Mouse (Mus musculus) forebrain, embryonic 13.5 days (tissue): ENCODE data around the gene Gabrd. TPM values are rescaled to one million over a fixed set of nuclear protein-coding genes. Genes with fewer than 3 reads are reported as not detected.

ENCODE experiments used
- ATAC-seq: fragments of 200-750 bp; cut with Nextera tagmentation; 2 replicates; pipeline ENCODE4 v1.8.0; 2017
- H3K27ac ChIP-seq: fragments of 300-500 bp; sonication (generic); 2 replicates; pipeline ENCODE4 v1.5.1; 2015; ENCODE audit warnings: inconsistent platforms, mild to moderate bottlenecking, moderate library complexity
- H3K27me3 ChIP-seq: fragments of 300-500 bp; sonication (generic); 2 replicates; pipeline ENCODE4 v1.6.1; 2015; ENCODE audit warnings: mild to moderate bottlenecking, inconsistent platforms
- H3K36me3 ChIP-seq: fragments of 300-500 bp; sonication (generic); 2 replicates; pipeline ENCODE4 v1.6.1; 2015; ENCODE audit warnings: mild to moderate bottlenecking, inconsistent platforms; ENCODE audit not compliant: poor library complexity, severe bottlenecking
- H3K4me1 ChIP-seq: fragments of 300-500 bp; sonication (generic); 2 replicates; pipeline ENCODE4 v1.6.1; 2015; ENCODE audit warnings: inconsistent platforms
- H3K4me2 ChIP-seq: fragments of 300-500 bp; sonication (generic); 2 replicates; pipeline ENCODE4 v1.6.1; 2015; ENCODE audit warnings: inconsistent platforms, mild to moderate bottlenecking, moderate library complexity
- H3K4me3 ChIP-seq: fragments of 300-500 bp; sonication (generic); 2 replicates; pipeline ENCODE4 v1.5.1; 2015; ENCODE audit warnings: mild to moderate bottlenecking, inconsistent platforms
- H3K9ac ChIP-seq: fragments of 300-500 bp; sonication (generic); 2 replicates; pipeline ENCODE4 v1.6.1; 2015; ENCODE audit warnings: mild to moderate bottlenecking, inconsistent platforms
- H3K9me3 ChIP-seq: fragments of 300-500 bp; sonication (generic); replicated peaks from 2 replicates; pipeline ENCODE4 v1.6.1; 2016; ENCODE audit warnings: inconsistent platforms
- WGBS: fragments of 180-500 bp; shearing (Covaris S2); methylation state at CpG from one replicate; pipeline ENCODE4 v1.1.7; 2015; 5-methylcytosine and 5-hydroxymethylcytosine counted together
- polyA plus RNA-seq: library from polyadenylated mRNA; unstranded; fragments of >200 nt; fragmentation: Nextera tagmentation; extraction: Ambion mirVana; gene quantifications from 2 replicates; pipeline ENCODE4 v1.2.1, GENCODE M21; 2015

The Gabrd gene
- polyA plus RNA-seq, 1 experiment from 2014 or later: 0.31 TPM

GRCm38 (mm10) chr4:155413641-155414335, 15.9 kb upstream of the Gabrd start:
- Histone ChIP-seq H3K36me3 (no peaks in the 10 kb centered on the region), H3K27me3 (no peaks in the 10 kb centered on the region), H3K27ac (no peak overlapping the region), H3K9me3 (no peaks in the 10 kb centered on the region), H3K9ac (no peak overlapping the region), H3K4me1 (peaks cover 6% of the 10 kb centered on the region), H3K4me3 (no peak overlapping the region), H3K4me2 (no peak overlapping the region)
- no peak for ATAC-seq
- 96% methylated on average over 11 of the region's 11 CpGs for WGBS

- no peaks in the 10 kb centered on the region; the same call in 1 of the 2 replicates for H3K27me3 ChIP-seq
- H3K4me2 ChIP-seq: no peak overlapping the region
- H3K9me3 ChIP-seq: no peaks in the 10 kb centered on the region
- no peak overlapping the region for H3K9ac ChIP-seq
- H3K27ac ChIP-seq: no peak overlapping the region
- WGBS: 95% methylated on average over 6 of the region's 6 CpGs
- H3K4me1 ChIP-seq: peaks cover 11% of the 10 kb centered on the region
- no peak overlapping the region for H3K4me3 ChIP-seq
- no peaks in the 10 kb centered on the region for H3K36me3 ChIP-seq
- no peak for ATAC-seq
Measured at GRCm38 (mm10) chr4:155412124-155412523, 14.2 kb upstream of the Gabrd start.

- peak; percentile 98 for ATAC-seq
- peak within 1 kb of the TSS; percentile 79 for H3K4me2 ChIP-seq
- H3K9ac ChIP-seq: peak within 1 kb of the TSS; percentile 58
- H3K27ac ChIP-seq: peak within 1 kb of the TSS; percentile 31; the same call in 1 of the 2 replicates
- no peaks in the 10 kb centered on the region; the same call in 1 of the 2 replicates for H3K27me3 ChIP-seq
- H3K9me3 ChIP-seq: no peaks in the 10 kb centered on the region
- H3K36me3 ChIP-seq: no peaks in the 10 kb centered on the region
- H3K4me1 ChIP-seq: peaks cover 11% of the 10 kb centered on the region
- H3K4me3 ChIP-seq: peak within 1 kb of the TSS; percentile 50
- WGBS: under 1% methylated on average over 35 of the region's 35 CpGs
Measured at GRCm38 (mm10) chr4:155409058-155409776, 11.3 kb upstream of the Gabrd start, which contains the start of gene Cfap74. Gene Cfap74 (plus strand): TSS chr4:155409190.

- H3K4me3 ChIP-seq: peak overlapping the region; percentile 50
- 1% methylated on average over 8 of the region's 8 CpGs for WGBS
- no peaks in the 10 kb centered on the region for H3K9me3 ChIP-seq
- peak overlapping the region; percentile 79 for H3K4me2 ChIP-seq
- peak overlapping the region; percentile 58 for H3K9ac ChIP-seq
- no peaks in the 10 kb centered on the region; the same call in 1 of the 2 replicates for H3K27me3 ChIP-seq
- H3K4me1 ChIP-seq: peaks cover 11% of the 10 kb centered on the region
- peak; percentile 48 for ATAC-seq
- H3K36me3 ChIP-seq: no peaks in the 10 kb centered on the region
- no peak overlapping the region for H3K27ac ChIP-seq
Measured at GRCm38 (mm10) chr4:155408695-155409057, 10.8 kb upstream of the Gabrd start.

GRCm38 (mm10) chr4:155402489-155402888, 4.6 kb upstream of the Gabrd start:
- Histone ChIP-seq H3K4me3 (no peak overlapping the region), H3K36me3 (no peaks in the 10 kb centered on the region), H3K27ac (no peak overlapping the region), H3K27me3 (peaks cover 32% of the 10 kb centered on the region), H3K4me1 (peaks cover 8% of the 10 kb centered on the region), H3K4me2 (no peak overlapping the region), H3K9me3 (no peaks in the 10 kb centered on the region), H3K9ac (no peak overlapping the region)
- WGBS: 72% methylated on average over 1 of the region's 1 CpGs
- ATAC-seq: no peak

- no peak for ATAC-seq
- WGBS: 75% methylated on average over 7 of the region's 7 CpGs
- Histone ChIP-seq H3K27ac (no peak overlapping the region), H3K36me3 (no peaks in the 10 kb centered on the region), H3K4me3 (no peak overlapping the region), H3K4me2 (no peak overlapping the region), H3K9me3 (no peaks in the 10 kb centered on the region), H3K4me1 (peaks cover 11% of the 10 kb centered on the region), H3K27me3 (peaks cover 46% of the 10 kb centered on the region), H3K9ac (no peak overlapping the region)
Measured at GRCm38 (mm10) chr4:155401121-155401520, 3.2 kb upstream of the Gabrd start.

GRCm38 (mm10) chr4:155398222-155398540, 269 bp upstream of the Gabrd start:
- H3K27me3 ChIP-seq: peaks cover 60% of the 10 kb centered on the region
- WGBS: 3% methylated on average over 9 of the region's 9 CpGs
- H3K36me3 ChIP-seq: no peaks in the 10 kb centered on the region
- no peak overlapping the region for H3K27ac ChIP-seq
- H3K4me1 ChIP-seq: peaks cover 11% of the 10 kb centered on the region
- no peak for ATAC-seq
- H3K9me3 ChIP-seq: no peaks in the 10 kb centered on the region
- H3K4me2 ChIP-seq: peak overlapping the region; percentile 71
- peak overlapping the region; percentile 41 for H3K4me3 ChIP-seq
- H3K9ac ChIP-seq: no peak overlapping the region

- no peak for ATAC-seq
- H3K27me3 ChIP-seq: peaks cover 60% of the 10 kb centered on the region
- 81% methylated on average over 4 of the region's 4 CpGs for WGBS
Measured at GRCm38 (mm10) chr4:155396751-155397150, 1.2 kb downstream of the Gabrd start.

GRCm38 (mm10) chr4:155395471-155395870, 2.4 kb downstream of the Gabrd start:
- WGBS: 85% methylated on average over 5 of the region's 5 CpGs
- Histone ChIP-seq H3K4me2 (no peak overlapping the region), H3K27me3 (peaks cover 56% of the 10 kb centered on the region), H3K36me3 (no peaks in the 10 kb centered on the region), H3K9me3 (no peaks in the 10 kb centered on the region), H3K27ac (no peak overlapping the region), H3K4me3 (no peak overlapping the region), H3K9ac (no peak overlapping the region), H3K4me1 (peaks cover 11% of the 10 kb centered on the region)
- no peak for ATAC-seq

More at GRCm38 (mm10) chr4:155396751-155397150, 1.2 kb downstream of the Gabrd start:
- Histone ChIP-seq H3K4me3 (no peak overlapping the region), H3K4me2 (no peak overlapping the region), H3K9me3 (no peaks in the 10 kb centered on the region), H3K9ac (no peak overlapping the region), H3K27ac (no peak overlapping the region), H3K4me1 (peaks cover 11% of the 10 kb centered on the region), H3K36me3 (no peaks in the 10 kb centered on the region)

- Histone ChIP-seq H3K4me3 (no peak overlapping the region), H3K9me3 (no peaks in the 10 kb centered on the region), H3K36me3 (no peaks in the 10 kb centered on the region), H3K4me1 (no peaks in the 10 kb centered on the region), H3K27me3 (0 out of 2 replicates have a peak, but pooled peaks cover 3% of the 10 kb centered on the region), H3K4me2 (no peak overlapping the region), H3K27ac (no peak overlapping the region), H3K9ac (no peak overlapping the region)
- WGBS: 84% methylated on average over 8 of the region's 8 CpGs
- ATAC-seq: no peak
Measured at GRCm38 (mm10) chr4:155387166-155387565, 10.7 kb downstream of the Gabrd start.

GRCm38 (mm10) chr4:155383326-155383725, 14.6 kb downstream of the Gabrd start:
- Histone ChIP-seq H3K27me3 (0 out of 2 replicates have a peak, but pooled peaks cover 3% of the 10 kb centered on the region), H3K9ac (no peak overlapping the region), H3K36me3 (no peaks in the 10 kb centered on the region), H3K27ac (no peak overlapping the region), H3K4me2 (no peak overlapping the region), H3K9me3 (no peaks in the 10 kb centered on the region), H3K4me1 (no peaks in the 10 kb centered on the region), H3K4me3 (no peak overlapping the region)
- WGBS: 76% methylated on average over 4 of the region's 4 CpGs
- no peak for ATAC-seq

GRCm38 (mm10) chr4:155382752-155383151, 15.2 kb downstream of the Gabrd start:
- 20% methylated on average over 9 of the region's 9 CpGs for WGBS
- H3K27me3 ChIP-seq: 0 out of 2 replicates have a peak, but pooled peaks cover 3% of the 10 kb centered on the region
- no peaks in the 10 kb centered on the region for H3K36me3 ChIP-seq
- H3K4me2 ChIP-seq: no peak overlapping the region
- H3K4me3 ChIP-seq: no peak overlapping the region
- no peak for ATAC-seq
- no peak overlapping the region for H3K27ac ChIP-seq
- no peaks in the 10 kb centered on the region for H3K9me3 ChIP-seq
- H3K9ac ChIP-seq: no peak overlapping the region
- H3K4me1 ChIP-seq: no peaks in the 10 kb centered on the region
